Mouse (Mus musculus) gastrocnemius, postnatal 10 days (tissue): ENCODE measurements around the gene Kif21b. TPM values are rescaled to one million over a fixed set of nuclear protein-coding genes. Genes with fewer than 3 reads are reported as not detected.

ENCODE experiments used
- total RNA-seq, 2 experiments: library from RNA; stranded (reverse); gene quantifications; 2 replicates each; pipeline ENCODE4 v1.2.3; 2021

Gene Kif21b
- total RNA-seq, 2 experiments from 2014 or later, result 1.1 to 2.0 TPM

Other genes starting within 250 kb of the Kif21b start
- under 1 TPM in 1 of 2 experiments, not detected in 1; 0.07 TPM for gene Pkp1, start 212.2 kb upstream of the Kif21b start, total RNA-seq
- 10 to 100 TPM; 18.2 to 31.6 TPM for gene Igfn1, start 125.0 kb upstream of the Kif21b start, total RNA-seq
- 10 to 100 TPM; 27.2 to 29.0 TPM for gene Tmem9, start 123.2 kb upstream of the Kif21b start, total RNA-seq
- not detected for gene Ascl5, start 80.6 kb upstream of the Kif21b start, total RNA-seq
- gene Cacna1s, start 78.6 kb upstream of the Kif21b start, total RNA-seq, result 100 to 1,000 TPM; 558 to 576 TPM
- not detected for gene Mroh3, start 81.4 kb downstream of the Kif21b start, total RNA-seq
- gene Inava, start 102.9 kb downstream of the Kif21b start, total RNA-seq, result under 1 TPM in 1 of 2 experiments, not detected in 1; 0.28 TPM
- gene Gpr25, start 129.5 kb downstream of the Kif21b start, total RNA-seq, result not detected
- gene Camsap2, start 214.7 kb downstream of the Kif21b start, total RNA-seq, result 10 to 100 TPM; 17.7 to 24.2 TPM